Mouse (Mus musculus): ENCODE measurements around the gene Sgf29. TPM values are rescaled to one million over a fixed set of nuclear protein-coding genes. Genes with fewer than 3 reads are reported as not detected.
A peak's percentile ranks its signal among the peaks of the same experiment; 100 is the strongest.

Sgf29 gene
- 53.4 and 56.5 TPM in 2 replicates for polyA plus RNA-seq (2015; fragmentation: Nextera tagmentation; extraction: Ambion mirVana)

- H3K9me3 ChIP-seq: no peaks in the 10 kb centered on the region
- peak within 1 kb of the TSS; percentile 77 for H3K9ac ChIP-seq
- no peaks in the 10 kb centered on the region for H3K27me3 ChIP-seq
- WGBS: 1% methylated on average over 57 of the region's 57 CpGs
- H3K4me1 ChIP-seq (replicated peaks): peaks cover 18% of the 10 kb centered on the region
- H3K4me2 ChIP-seq: peak within 1 kb of the TSS; percentile 72
- peak within 1 kb of the TSS; percentile 56 for H3K4me3 ChIP-seq
- ATAC-seq (ENCODE audit: low FRiP score): peak; percentile 98
- peak within 1 kb of the TSS; percentile 95 for H3K27ac ChIP-seq
- H3K36me3 ChIP-seq: no peaks in the 10 kb centered on the region
These were observed at the start of gene Sgf29 for GRCm38 (mm10) chr7:126649231-126650051. Sgf29 (plus strand) TSS chr7:126649309.

DNA sequence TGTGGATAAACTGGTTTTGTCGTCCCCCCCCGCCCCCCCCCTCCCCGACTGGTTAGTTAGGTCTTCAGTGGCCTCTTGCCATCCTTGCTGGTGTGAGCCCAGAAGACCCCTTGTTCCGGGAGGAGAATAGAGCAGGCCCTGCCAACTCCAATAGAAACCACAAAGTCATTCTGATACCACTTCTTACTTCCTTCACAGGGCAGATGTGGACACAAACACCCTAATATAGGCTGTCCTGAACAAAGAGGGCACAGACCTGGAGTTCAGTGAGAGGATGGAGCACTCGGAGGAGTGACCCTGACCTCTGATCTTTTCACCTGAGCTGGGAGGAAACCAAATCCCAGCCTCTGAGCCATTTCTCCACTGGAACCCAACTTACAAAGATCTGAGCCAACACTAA, 47.2 kb upstream of the Sgf29 start:
- no peak for ATAC-seq (ENCODE audit: low FRiP score)
- 46% methylated on average over 5 of the region's 5 CpGs for WGBS
- Histone ChIP-seq H3K4me2 (no peak overlapping the region), H3K9ac (no peak overlapping the region), H3K4me1 (replicated peaks) (no peaks in the 10 kb centered on the region), H3K9me3 (no peaks in the 10 kb centered on the region), H3K27me3 (no peaks in the 10 kb centered on the region), H3K4me3 (no peak overlapping the region), H3K36me3 (no peaks in the 10 kb centered on the region), H3K27ac (no peak overlapping the region)

DNA sequence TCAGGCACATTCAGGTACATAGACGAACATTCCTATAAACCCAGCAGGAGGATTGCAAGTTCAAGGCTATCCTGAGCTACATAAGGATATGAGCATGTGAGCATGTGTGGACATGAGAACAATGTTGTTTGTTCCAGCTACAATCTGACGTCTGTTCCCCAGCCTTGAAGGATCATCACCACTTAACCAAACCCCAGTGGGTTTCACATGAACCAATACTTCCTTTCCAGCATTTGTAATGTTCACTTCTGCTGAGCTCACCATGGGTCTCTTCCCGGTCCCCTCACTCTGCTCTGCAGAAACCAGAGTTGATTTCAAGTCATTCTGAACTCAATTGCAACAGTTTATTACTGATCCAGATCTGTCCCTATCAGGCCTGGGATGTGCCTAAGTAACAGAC, 46.5 kb upstream of the Sgf29 start:
- H3K27ac ChIP-seq: no peak overlapping the region
- no peak overlapping the region for H3K4me3 ChIP-seq
- no peaks in the 10 kb centered on the region for H3K9me3 ChIP-seq
- no peaks in the 10 kb centered on the region for H3K4me1 ChIP-seq (replicated peaks)
- H3K36me3 ChIP-seq: no peaks in the 10 kb centered on the region
- no peak overlapping the region for H3K9ac ChIP-seq
- WGBS: 85% methylated on average over 3 of the region's 3 CpGs
- H3K27me3 ChIP-seq: no peaks in the 10 kb centered on the region
- H3K4me2 ChIP-seq: no peak overlapping the region
- no peak for ATAC-seq (ENCODE audit: low FRiP score)

DNA sequence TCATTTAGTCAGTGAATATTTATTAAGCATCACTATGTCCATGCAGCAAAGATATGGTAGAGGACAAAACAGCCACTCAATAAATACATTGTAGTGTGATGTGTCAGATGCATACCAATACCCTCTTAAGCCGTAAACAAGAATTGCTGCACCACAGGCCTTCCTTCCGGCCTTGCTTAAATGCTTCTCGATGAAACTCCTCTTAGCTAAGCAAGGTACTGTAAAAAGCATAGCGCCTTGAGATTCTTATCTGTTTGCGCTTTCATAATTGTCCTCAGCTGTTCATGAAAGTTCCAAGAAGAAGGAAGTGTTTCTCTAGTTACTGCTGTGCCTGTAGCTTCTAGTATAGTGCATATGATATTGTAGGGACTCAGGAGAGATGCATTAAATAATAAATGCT, 42.5 kb upstream of the Sgf29 start:
- ATAC-seq (ENCODE audit: low FRiP score): no peak
- Histone ChIP-seq H3K36me3 (no peaks in the 10 kb centered on the region), H3K4me3 (no peak overlapping the region), H3K9me3 (no peaks in the 10 kb centered on the region), H3K4me1 (replicated peaks) (no peaks in the 10 kb centered on the region), H3K9ac (no peak overlapping the region), H3K27ac (no peak overlapping the region), H3K4me2 (no peak overlapping the region), H3K27me3 (no peaks in the 10 kb centered on the region)
- 87% methylated on average over 5 of the region's 5 CpGs for WGBS

DNA sequence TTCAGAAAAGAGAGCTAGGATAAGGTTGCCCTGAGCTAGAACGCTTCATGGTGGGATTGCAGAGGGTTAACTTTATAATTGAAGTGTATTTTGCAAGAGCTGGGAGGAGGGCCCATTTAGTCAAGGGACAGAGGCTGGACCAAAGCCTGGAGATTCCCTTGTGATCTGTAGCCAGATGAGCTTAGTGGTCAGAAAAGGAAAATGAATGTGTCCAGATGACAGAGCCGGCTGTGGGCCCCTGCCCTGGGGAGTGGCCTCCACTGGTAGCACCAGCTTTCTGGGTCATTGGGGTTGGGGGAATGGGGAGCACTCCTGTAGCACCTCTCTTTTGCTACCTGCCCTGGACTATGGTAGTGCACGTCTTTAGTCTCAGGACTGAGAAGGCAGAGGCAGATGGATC, 42.0 kb upstream of the Sgf29 start:
- Histone ChIP-seq H3K36me3 (no peaks in the 10 kb centered on the region), H3K27me3 (no peaks in the 10 kb centered on the region), H3K9me3 (no peaks in the 10 kb centered on the region), H3K4me3 (no peak overlapping the region), H3K27ac (no peak overlapping the region), H3K4me2 (no peak overlapping the region), H3K4me1 (replicated peaks) (no peaks in the 10 kb centered on the region), H3K9ac (no peak overlapping the region)
- no peak for ATAC-seq (ENCODE audit: low FRiP score)
- whole genome bisulfite sequencing: 78% methylated on average over 3 of the region's 3 CpGs

- no peaks in the 10 kb centered on the region for H3K36me3 ChIP-seq
- no peaks in the 10 kb centered on the region for H3K9me3 ChIP-seq
- 85% methylated on average over 5 of the region's 5 CpGs for WGBS
- H3K4me1 ChIP-seq (replicated peaks): no peaks in the 10 kb centered on the region
- H3K9ac ChIP-seq: no peak overlapping the region
- H3K27me3 ChIP-seq: no peaks in the 10 kb centered on the region
- ATAC-seq (ENCODE audit: low FRiP score): no peak
- H3K4me2 ChIP-seq: no peak overlapping the region
- no peak overlapping the region for H3K4me3 ChIP-seq
- no peak overlapping the region for H3K27ac ChIP-seq
These were observed 41.3 kb upstream of the Sgf29 start for GRCm38 (mm10) chr7:126607796-126608195.

DNA sequence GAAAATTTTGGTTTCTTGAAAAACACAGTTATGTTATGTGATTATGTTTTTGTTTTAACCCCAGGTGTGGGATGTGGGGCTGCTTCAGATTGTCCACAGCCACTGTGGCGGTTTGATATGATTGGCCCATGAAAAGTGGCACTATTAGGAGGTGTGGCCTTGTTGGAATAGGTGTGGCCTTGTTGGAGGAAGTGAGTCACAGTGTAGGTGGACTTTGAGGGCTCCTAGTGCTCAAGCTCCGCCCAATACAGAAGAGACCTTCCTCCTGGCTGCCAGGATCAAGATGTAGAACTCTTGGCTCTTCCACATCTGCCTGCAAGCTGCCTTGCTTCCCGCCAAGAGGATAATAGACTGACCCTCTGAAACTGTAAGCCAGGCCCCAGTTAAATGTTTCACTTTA, 36.4 kb upstream of the Sgf29 start:
- Histone ChIP-seq H3K4me2 (no peak overlapping the region), H3K27me3 (no peaks in the 10 kb centered on the region; the same call in 1 of the 2 replicates), H3K9ac (no peak overlapping the region), H3K4me3 (no peak overlapping the region), H3K27ac (no peak overlapping the region), H3K9me3 (no peaks in the 10 kb centered on the region), H3K36me3 (no peaks in the 10 kb centered on the region), H3K4me1 (replicated peaks) (no peaks in the 10 kb centered on the region)
- no peak for ATAC-seq (ENCODE audit: low FRiP score)
- 78% methylated on average over 3 of the region's 3 CpGs for WGBS

GRCm38 (mm10) chr7:126616707-126617106, 32.4 kb upstream of the Sgf29 start:
- no peak overlapping the region for H3K27ac ChIP-seq
- ATAC-seq (ENCODE audit: low FRiP score): no peak
- H3K36me3 ChIP-seq: no peaks in the 10 kb centered on the region
- no peaks in the 10 kb centered on the region; the same call in 1 of the 2 replicates for H3K27me3 ChIP-seq
- no peak overlapping the region for H3K4me2 ChIP-seq
- H3K4me3 ChIP-seq: no peak overlapping the region
- 70% methylated on average over 3 of the region's 3 CpGs for WGBS
- H3K9ac ChIP-seq: no peak overlapping the region
- no peaks in the 10 kb centered on the region for H3K9me3 ChIP-seq
- no peaks in the 10 kb centered on the region for H3K4me1 ChIP-seq (replicated peaks)

DNA sequence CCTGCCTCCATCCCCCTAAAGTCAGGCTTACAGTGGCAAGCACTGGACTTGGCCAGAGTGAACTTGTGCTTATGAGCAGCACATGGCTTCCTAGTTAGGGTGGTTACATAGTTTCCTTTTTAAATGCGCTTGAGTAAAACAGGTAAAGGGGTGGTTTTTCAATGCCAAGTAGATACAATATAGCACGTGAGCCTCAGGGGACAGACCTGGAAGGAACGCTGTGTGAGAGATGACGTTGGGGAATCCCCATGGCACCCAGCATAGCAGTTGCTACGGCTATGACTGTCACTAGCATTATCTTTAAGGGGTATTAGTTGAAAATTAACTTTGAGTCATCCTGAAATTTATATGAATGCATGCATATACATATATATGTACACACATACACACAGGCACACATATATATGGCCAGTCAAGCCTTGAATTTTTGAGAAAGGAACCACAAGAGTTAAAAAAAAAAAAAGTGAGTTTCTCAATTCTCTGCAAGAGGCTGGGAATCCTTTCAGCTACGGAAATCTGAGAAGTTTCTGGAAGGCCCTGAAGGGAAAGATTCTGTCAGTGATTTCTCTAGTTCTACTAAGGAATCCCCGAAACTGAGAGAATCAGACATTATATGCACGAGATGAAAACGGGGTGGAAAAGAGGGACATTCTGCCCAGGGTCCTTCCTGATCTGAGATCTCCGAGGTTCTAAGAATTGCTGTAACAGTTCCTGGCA, 29.4 kb upstream of the Sgf29 start:
- no peak for ATAC-seq (ENCODE audit: low FRiP score)
- WGBS: 83% methylated on average over 10 of the region's 10 CpGs
- Histone ChIP-seq H3K27me3 (peaks cover 5% of the 10 kb centered on the region; the same call in 1 of the 2 replicates), H3K4me1 (replicated peaks) (peaks cover 5% of the 10 kb centered on the region; the same call in 1 of the 2 replicates), H3K9me3 (no peaks in the 10 kb centered on the region), H3K9ac (no peak overlapping the region), H3K27ac (no peak overlapping the region), H3K4me3 (no peak overlapping the region), H3K36me3 (no peaks in the 10 kb centered on the region), H3K4me2 (no peak overlapping the region)

DNA sequence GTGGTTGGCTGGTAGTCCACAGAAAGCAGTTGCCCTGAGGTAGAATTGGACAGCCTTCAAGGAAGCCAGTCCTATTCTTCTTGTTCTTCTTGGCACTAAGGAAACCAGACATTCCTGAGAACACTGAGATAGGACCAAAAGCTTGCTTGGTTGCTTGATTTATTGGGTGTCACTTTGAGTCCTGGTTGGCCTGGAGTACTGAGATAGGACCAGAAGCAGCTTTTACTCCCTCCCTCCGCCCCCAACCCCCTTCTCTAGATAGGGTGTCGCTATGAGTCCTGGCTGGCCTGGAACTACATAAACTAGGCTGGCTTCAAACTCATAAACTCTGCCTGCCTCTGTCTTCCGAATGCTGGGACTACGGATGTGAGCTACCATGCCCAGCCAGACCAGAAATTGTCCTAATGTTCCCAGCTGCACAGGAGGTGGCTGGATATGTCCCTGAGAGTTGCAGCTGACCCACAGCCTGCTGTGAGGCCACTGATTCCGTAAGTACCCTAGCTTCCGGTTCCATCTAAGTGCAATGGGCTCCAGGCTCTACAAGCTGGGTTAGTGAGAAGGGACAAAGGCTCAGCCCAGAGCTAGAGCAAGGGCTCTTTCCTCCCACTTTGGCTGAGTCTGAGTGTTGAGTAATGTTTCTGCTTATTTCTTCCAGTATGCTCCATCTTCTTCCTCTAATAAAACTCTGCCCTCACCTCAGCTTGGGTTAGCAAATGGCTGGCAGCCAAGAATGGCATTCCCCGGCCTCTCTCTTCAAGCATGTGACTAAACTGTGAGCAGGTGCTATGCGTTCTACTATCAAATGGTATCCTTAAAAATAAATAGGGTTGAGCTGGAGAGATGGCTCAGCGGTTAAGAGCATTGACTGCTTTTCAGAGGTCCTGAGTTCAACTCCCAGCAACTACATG, 27.4 kb upstream of the Sgf29 start:
- no peaks in the 10 kb centered on the region for H3K9me3 ChIP-seq
- H3K4me2 ChIP-seq: no peak overlapping the region
- 87% methylated on average over 9 of the region's 9 CpGs for WGBS
- no peaks in the 10 kb centered on the region for H3K36me3 ChIP-seq
- no peak overlapping the region for H3K4me3 ChIP-seq
- peaks cover 5% of the 10 kb centered on the region; the same call in 1 of the 2 replicates for H3K4me1 ChIP-seq (replicated peaks)
- H3K9ac ChIP-seq: no peak overlapping the region
- peaks cover 6% of the 10 kb centered on the region; the same call in 1 of the 2 replicates for H3K27me3 ChIP-seq
- no peak overlapping the region for H3K27ac ChIP-seq
- no peak for ATAC-seq (ENCODE audit: low FRiP score)

DNA sequence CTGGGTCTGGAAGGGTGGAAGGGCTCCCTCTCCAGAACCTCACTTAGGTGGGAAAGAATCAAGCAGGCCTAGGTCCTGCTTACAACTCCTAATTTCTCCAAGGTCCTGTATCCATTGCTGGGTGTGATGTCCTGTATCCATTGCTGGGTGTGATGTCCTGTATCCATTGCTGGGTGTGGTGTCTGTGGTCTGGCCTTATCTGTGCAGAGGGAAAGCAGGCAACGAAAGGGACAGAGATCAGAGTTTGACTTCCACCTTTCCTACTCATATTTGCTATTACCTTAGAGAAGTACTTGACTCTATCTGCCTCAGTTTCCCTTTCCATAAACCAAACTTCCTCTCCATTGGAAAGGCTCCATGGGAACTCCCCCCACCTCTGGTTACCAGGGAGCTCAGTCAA, 25.7 kb upstream of the Sgf29 start:
- WGBS: 100% methylated on average over 1 of the region's 1 CpGs
- peaks cover 8% of the 10 kb centered on the region; the same call in 1 of the 2 replicates for H3K4me1 ChIP-seq (replicated peaks)
- no peak overlapping the region for H3K9ac ChIP-seq
- no peak overlapping the region for H3K4me3 ChIP-seq
- H3K9me3 ChIP-seq: no peaks in the 10 kb centered on the region
- no peak overlapping the region for H3K4me2 ChIP-seq
- ATAC-seq (ENCODE audit: low FRiP score): no peak
- H3K27ac ChIP-seq: no peak overlapping the region
- H3K36me3 ChIP-seq: no peaks in the 10 kb centered on the region
- H3K27me3 ChIP-seq: peaks cover 6% of the 10 kb centered on the region; the same call in 1 of the 2 replicates

DNA sequence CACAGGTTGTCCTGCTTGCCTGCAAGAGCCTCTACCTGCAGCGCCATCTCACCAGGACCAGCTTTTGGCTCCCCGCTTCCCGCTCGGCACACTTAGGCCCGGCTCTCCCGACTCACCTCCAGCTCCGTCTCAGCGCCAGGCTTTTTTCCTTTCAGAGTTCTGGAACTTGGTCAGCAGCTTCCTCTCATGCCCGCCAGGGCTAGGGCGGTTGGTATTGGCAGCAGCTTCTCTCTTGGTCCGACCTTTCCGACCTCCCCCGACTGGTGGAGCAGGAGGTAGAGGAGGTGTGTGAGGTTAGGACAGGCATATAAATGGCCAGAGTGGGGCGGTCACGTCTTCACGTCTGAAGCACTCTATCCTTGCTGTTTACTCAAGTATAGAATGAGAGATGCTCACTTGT, 24.3 kb upstream of the Sgf29 start:
- H3K4me2 ChIP-seq: no peak overlapping the region
- H3K9ac ChIP-seq: no peak overlapping the region
- H3K27me3 ChIP-seq: peaks cover 6% of the 10 kb centered on the region; the same call in 1 of the 2 replicates
- no peaks in the 10 kb centered on the region for H3K9me3 ChIP-seq
- ATAC-seq (ENCODE audit: low FRiP score): no peak
- no peak overlapping the region for H3K27ac ChIP-seq
- peaks cover 9% of the 10 kb centered on the region; the same call in 1 of the 2 replicates for H3K4me1 ChIP-seq (replicated peaks)
- H3K4me3 ChIP-seq: no peak overlapping the region
- H3K36me3 ChIP-seq: no peaks in the 10 kb centered on the region
- WGBS: 75% methylated on average over 16 of the region's 16 CpGs
